Mouse (Mus musculus): Measurements from ENCODE around the gene Slc7a6. TPM values are rescaled to one million over a fixed set of nuclear protein-coding genes. Genes with fewer than 3 reads are reported as not detected.

Slc7a6 gene
- polyA plus RNA-seq (2015; fragmentation: Nextera tagmentation; extraction: Ambion mirVana), result 2.6 and 3.2 TPM in 2 replicates

DNA sequence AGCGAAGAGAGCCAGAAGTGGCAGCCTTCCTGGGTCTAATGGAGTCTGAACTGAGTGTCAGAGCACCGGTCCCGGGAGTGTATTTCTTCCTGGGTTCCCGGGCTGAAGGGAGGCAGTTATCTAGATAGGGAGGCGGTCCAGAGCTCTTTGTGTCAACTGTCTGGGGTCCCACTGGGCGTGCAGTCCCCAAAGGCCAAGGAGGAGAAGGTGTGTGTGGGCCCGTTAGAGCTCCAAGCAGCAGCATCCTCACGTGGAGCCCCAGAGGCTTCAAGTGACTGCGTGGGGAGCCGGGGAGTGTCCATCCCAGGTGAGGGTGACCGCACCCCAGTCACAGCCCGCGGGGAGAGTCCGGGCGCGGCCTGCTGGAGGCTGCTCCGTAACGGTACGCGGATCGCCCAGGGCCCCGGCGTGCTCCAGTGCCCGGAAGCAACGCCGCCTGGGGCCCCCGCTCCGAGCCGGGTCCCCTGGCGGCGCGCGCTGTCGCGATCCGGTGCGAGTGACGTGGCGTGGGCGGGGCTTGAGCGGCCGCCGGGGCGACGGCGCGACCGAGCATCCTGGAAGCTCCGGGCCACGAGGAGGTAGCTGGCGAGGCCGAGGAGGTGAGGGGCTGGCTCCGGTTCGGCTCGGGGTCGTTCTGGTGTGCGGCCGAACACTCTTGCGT, at the start of gene Slc7a6:
Gene Slc7a6 (plus strand): TSS at position 502 of the 661 bp plus-strand sequence.
- Histone ChIP-seq H3K36me3 (replicated peaks; ENCODE audit: insufficient read depth, low read length) (0 out of 2 replicates have a peak, but pooled peaks cover 1% of the 10 kb centered on the region), H3K9me3 (ENCODE audit: low read length) (no peaks in the 10 kb centered on the region), H3K27ac (ENCODE audit: low read depth) (peak within 1 kb of the TSS; percentile 29; the same call in 1 of the 2 replicates), H3K4me1 (ENCODE audit: insufficient read depth) (peaks cover 11% of the 10 kb centered on the region), H3K9ac (replicated peaks) (peak within 1 kb of the TSS; percentile 64), H3K4me3 (ENCODE audit: low read depth, low read length) (peak within 1 kb of the TSS; percentile 65), H3K4me2 (ENCODE audit: low read depth, low read length) (peak within 1 kb of the TSS; percentile 99), H3K27me3 (ENCODE audit: insufficient read depth, low read length) (peaks cover 4% of the 10 kb centered on the region)
- TF ChIP-seq CTCF (IDR thresholded peaks at IDR 0.05; ENCODE audit: low read depth) (0 out of 2 replicates have a peak, but pooled peaks have one; percentile 4), EP300 (IDR thresholded peaks at IDR 0.05; ENCODE audit: low read depth) (no peak)
- ATAC-seq (peak; percentile 83), DNase-seq (peak; percentile 87)
- WGBS (ENCODE audit: insufficient replicate concordance), result under 1% methylated on average over 41 of the region's 59 CpGs

DNA sequence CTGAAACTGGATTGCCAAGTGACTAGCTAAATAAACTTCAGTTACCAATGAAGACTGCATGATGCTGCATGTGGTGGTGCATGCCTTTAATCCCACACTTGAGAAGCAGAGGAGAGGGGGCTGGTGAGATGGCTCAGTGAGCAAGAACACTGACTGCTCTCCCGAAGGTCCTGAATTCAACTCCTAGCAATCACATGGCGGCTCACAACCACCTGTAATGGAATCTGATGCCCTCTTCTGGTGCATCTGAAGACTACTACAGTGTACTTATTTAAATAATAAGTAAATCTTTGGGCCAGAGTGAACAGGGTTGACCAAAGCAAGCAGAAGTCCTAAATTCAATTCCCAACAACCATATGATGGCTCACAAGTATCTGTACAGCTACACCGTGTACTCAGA, 45.2 kb upstream of the Slc7a6 start:
- Histone ChIP-seq H3K9me3 (ENCODE audit: low read length) (no peaks in the 10 kb centered on the region), H3K27me3 (ENCODE audit: insufficient read depth, low read length) (no peaks in the 10 kb centered on the region), H3K27ac (ENCODE audit: low read depth) (no peak overlapping the region), H3K36me3 (replicated peaks; ENCODE audit: insufficient read depth, low read length) (peaks cover 25% of the 10 kb centered on the region), H3K9ac (replicated peaks) (no peak overlapping the region), H3K4me3 (ENCODE audit: low read depth, low read length) (no peak overlapping the region), H3K4me2 (ENCODE audit: low read depth, low read length) (no peak overlapping the region), H3K4me1 (ENCODE audit: insufficient read depth) (no peaks in the 10 kb centered on the region)
- TF ChIP-seq CTCF (IDR thresholded peaks at IDR 0.05; ENCODE audit: low read depth) (peak; percentile 8; the same call in 1 of the 2 replicates), EP300 (IDR thresholded peaks at IDR 0.05; ENCODE audit: low read depth) (no peak)
- ATAC-seq (no peak), DNase-seq (no peak)
- WGBS (ENCODE audit: insufficient replicate concordance), result 76% methylated on average over 3 of the region's 3 CpGs

DNA sequence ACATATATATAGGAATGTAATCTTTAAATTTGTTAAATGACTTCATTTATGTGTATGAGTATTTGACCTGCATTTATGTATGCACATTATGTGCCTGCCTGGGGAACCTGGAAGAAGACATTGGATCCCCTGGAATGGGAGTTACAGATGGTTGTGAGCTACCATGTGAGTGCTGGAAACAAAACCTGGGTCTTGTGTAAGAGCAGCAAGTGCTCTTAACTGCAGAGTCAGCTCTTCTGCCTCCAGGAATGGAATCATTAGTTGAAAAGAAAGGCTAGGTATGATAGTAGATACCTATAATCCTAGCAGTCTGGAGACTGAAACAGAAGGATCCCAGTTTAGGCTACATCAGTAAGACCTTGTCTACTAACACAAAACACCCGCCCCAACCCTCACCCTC, 42.6 kb upstream of the Slc7a6 start:
- Histone ChIP-seq H3K9ac (replicated peaks) (no peak overlapping the region), H3K27ac (ENCODE audit: low read depth) (no peak overlapping the region), H3K4me3 (ENCODE audit: low read depth, low read length) (no peak overlapping the region), H3K4me2 (ENCODE audit: low read depth, low read length) (no peak overlapping the region), H3K36me3 (replicated peaks; ENCODE audit: insufficient read depth, low read length) (peaks cover 38% of the 10 kb centered on the region), H3K9me3 (ENCODE audit: low read length) (no peaks in the 10 kb centered on the region), H3K4me1 (ENCODE audit: insufficient read depth) (peaks cover 3% of the 10 kb centered on the region; the same call in 1 of the 2 replicates), H3K27me3 (ENCODE audit: insufficient read depth, low read length) (no peaks in the 10 kb centered on the region)
- no peak for ATAC-seq
- no peak for DNase-seq
- 87% methylated on average over 1 of the region's 1 CpGs for WGBS (ENCODE audit: insufficient replicate concordance)
- TF ChIP-seq EP300 (IDR thresholded peaks at IDR 0.05; ENCODE audit: low read depth) (no peak), CTCF (IDR thresholded peaks at IDR 0.05; ENCODE audit: low read depth) (no peak)

DNA sequence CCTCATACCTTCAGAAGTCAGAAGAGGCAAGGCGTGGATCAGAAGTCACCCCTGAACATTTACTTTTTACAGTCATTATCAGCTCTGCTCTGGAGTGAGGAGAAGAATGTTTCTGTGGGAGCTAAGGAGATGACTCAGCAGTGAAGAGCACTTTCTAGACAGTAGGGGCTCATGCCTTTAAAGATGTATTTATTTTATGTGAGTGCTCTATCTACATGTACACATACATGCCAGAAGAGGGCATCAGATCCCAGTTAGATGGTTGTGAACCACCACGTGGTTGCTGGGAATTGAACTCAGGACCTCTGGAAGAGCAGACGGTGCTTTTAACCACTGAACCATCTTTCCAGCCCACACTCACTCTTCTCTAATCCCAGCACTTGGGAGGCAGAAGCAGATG, 41.6 kb upstream of the Slc7a6 start:
- Histone ChIP-seq H3K9me3 (ENCODE audit: low read length) (no peaks in the 10 kb centered on the region), H3K36me3 (replicated peaks; ENCODE audit: insufficient read depth, low read length) (peaks cover 48% of the 10 kb centered on the region), H3K4me2 (ENCODE audit: low read depth, low read length) (no peak overlapping the region), H3K4me1 (ENCODE audit: insufficient read depth) (peaks cover 5% of the 10 kb centered on the region; the same call in 1 of the 2 replicates), H3K27me3 (ENCODE audit: insufficient read depth, low read length) (no peaks in the 10 kb centered on the region), H3K4me3 (ENCODE audit: low read depth, low read length) (no peak overlapping the region), H3K27ac (ENCODE audit: low read depth) (no peak overlapping the region), H3K9ac (replicated peaks) (no peak overlapping the region)
- 70% methylated on average over 3 of the region's 3 CpGs for WGBS (ENCODE audit: insufficient replicate concordance)
- TF ChIP-seq EP300 (IDR thresholded peaks at IDR 0.05; ENCODE audit: low read depth), result no peak
- TF ChIP-seq CTCF (IDR thresholded peaks at IDR 0.05; ENCODE audit: low read depth), result no peak
- DNase-seq, result no peak
- no peak for ATAC-seq

DNA sequence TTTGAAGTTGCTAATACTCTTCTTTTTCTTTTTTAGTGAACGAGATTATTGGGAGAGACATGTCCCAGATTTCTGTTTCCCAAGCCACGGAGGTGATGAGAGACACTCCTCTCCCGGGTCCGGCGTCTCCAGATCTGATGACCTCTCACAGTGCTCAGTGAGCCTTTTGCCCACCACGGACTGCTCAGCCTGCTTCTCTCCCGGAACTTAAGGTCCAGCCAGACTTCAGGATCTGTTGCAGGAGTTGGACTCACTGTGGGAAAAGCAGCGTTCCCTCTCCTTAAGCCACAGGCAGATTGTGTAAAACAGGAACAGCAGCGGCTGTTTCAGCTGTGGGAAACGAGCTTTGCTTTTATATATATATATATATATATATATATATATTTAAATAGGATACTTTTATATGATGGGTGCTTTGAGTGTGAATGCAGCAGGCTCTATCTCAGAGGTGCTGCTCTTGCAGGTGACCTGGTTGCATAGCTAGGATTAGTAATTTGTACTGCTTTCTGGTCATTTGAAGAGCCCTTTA, 40.7 kb upstream of the Slc7a6 start:
- no peak overlapping the region for H3K4me2 ChIP-seq (ENCODE audit: low read depth, low read length)
- no peak for ATAC-seq

DNA sequence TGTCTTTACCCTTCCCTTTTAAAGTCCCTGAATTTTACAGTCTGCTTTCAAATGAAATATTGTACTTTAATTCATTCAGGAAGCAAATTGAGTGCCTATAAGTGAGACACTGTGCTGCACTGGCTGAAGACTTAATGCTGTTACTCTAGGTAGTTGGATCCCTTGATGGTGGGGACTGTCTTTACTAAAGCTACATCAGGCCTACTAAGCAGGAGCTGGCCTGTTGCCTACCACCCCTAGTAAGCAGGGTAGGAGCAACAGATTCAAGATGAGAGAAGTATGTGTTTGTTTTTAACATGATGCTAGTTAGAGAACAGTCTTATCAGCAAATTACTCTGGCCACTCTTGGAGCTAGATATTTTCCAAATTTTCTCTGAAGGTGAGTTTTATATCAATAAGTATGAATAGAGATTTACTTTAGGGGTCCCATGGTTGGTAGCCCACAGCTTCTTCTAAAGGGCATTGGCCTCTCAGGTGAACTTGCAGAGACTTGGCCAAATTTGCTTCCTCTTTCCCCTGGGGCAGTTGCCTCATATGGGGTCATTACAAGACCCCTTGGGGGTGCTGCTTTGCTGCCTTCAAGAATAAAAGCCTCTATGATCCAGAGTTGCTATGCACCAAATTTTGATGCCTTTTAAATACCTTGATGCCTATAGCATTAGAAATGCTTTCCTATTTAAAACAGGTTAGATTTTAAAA, 39.3 kb upstream of the Slc7a6 start:
- DNase-seq (no peak), ATAC-seq (no peak)
- Histone ChIP-seq H3K4me1 (ENCODE audit: insufficient read depth) (peaks cover 5% of the 10 kb centered on the region; the same call in 1 of the 2 replicates), H3K27ac (ENCODE audit: low read depth) (0 out of 2 replicates have a peak overlapping the region, but pooled peaks have one; percentile 49), H3K9ac (replicated peaks) (no peak overlapping the region), H3K36me3 (replicated peaks; ENCODE audit: insufficient read depth, low read length) (peaks cover 59% of the 10 kb centered on the region), H3K27me3 (ENCODE audit: insufficient read depth, low read length) (peaks cover under 1% of the 10 kb centered on the region), H3K4me2 (ENCODE audit: low read depth, low read length) (no peak overlapping the region), H3K4me3 (ENCODE audit: low read depth, low read length) (no peak overlapping the region), H3K9me3 (ENCODE audit: low read length) (no peaks in the 10 kb centered on the region)
- no peak for TF ChIP-seq CTCF (IDR thresholded peaks at IDR 0.05; ENCODE audit: low read depth)
- TF ChIP-seq EP300 (IDR thresholded peaks at IDR 0.05; ENCODE audit: low read depth), result no peak

More for the DNA sequence above, 40.7 kb upstream of the Slc7a6 start:
- Histone ChIP-seq H3K27ac (ENCODE audit: low read depth) (no peak overlapping the region), H3K4me1 (ENCODE audit: insufficient read depth) (peaks cover 5% of the 10 kb centered on the region; the same call in 1 of the 2 replicates), H3K36me3 (replicated peaks; ENCODE audit: insufficient read depth, low read length) (peaks cover 57% of the 10 kb centered on the region), H3K4me3 (ENCODE audit: low read depth, low read length) (no peak overlapping the region), H3K9ac (replicated peaks) (no peak overlapping the region), H3K9me3 (ENCODE audit: low read length) (no peaks in the 10 kb centered on the region), H3K27me3 (ENCODE audit: insufficient read depth, low read length) (no peaks in the 10 kb centered on the region)
- TF ChIP-seq EP300 (IDR thresholded peaks at IDR 0.05; ENCODE audit: low read depth) (no peak), CTCF (IDR thresholded peaks at IDR 0.05; ENCODE audit: low read depth) (no peak)
- DNase-seq, result no peak
- WGBS (ENCODE audit: insufficient replicate concordance), result 88% methylated on average over 10 of the region's 10 CpGs

Measured in liver, postnatal 0 days (tissue).